Mouse (Mus musculus) hindbrain, embryonic 14.5 days (tissue): ENCODE measurements around the gene Abca4. TPM values are rescaled to one million over a fixed set of nuclear protein-coding genes. Genes with fewer than 3 reads are reported as not detected.

ENCODE experiments used
- ATAC-seq: fragments of 200-750 bp; cut with Nextera tagmentation; 2 replicates; pipeline ENCODE4 v1.8.0; 2017; ENCODE audit warnings: moderate number of reproducible peaks, mild to moderate bottlenecking, moderate TSS enrichment, moderate library complexity; ENCODE audit not compliant: low FRiP score
- DNase-seq: peaks from one replicate; pipeline ENCODE4 v3.0.0-alpha.2; 2015; ENCODE audit warnings: low spot score
- H3K27ac ChIP-seq: fragments of 300-500 bp; sonication (generic); 2 replicates; pipeline ENCODE4 v1.5.1; 2014; ENCODE audit warnings: mild to moderate bottlenecking, moderate library complexity
- H3K27me3 ChIP-seq: fragments of 300-500 bp; sonication (generic); 2 replicates; pipeline ENCODE4 v1.6.1; 2014; ENCODE audit warnings: mild to moderate bottlenecking, low read length, mixed read lengths; ENCODE audit not compliant: control insufficient read depth, insufficient read depth
- H3K36me3 ChIP-seq: fragments of 300-500 bp; sonication (generic); replicated peaks from 2 replicates; pipeline ENCODE4 v1.6.1; 2014; ENCODE audit not compliant: control insufficient read depth, insufficient read depth
- H3K4me1 ChIP-seq: fragments of 300-500 bp; sonication (generic); replicated peaks from 2 replicates; pipeline ENCODE4 v1.6.1; 2014; ENCODE audit warnings: antibody characterized with exemption, low read length, mixed read lengths; ENCODE audit not compliant: control insufficient read depth, insufficient read depth
- H3K4me2 ChIP-seq: fragments of 300-500 bp; sonication (generic); replicated peaks from 2 replicates; pipeline ENCODE4 v1.6.1; 2014; ENCODE audit warnings: mild to moderate bottlenecking, moderate library complexity
- H3K4me3 ChIP-seq: fragments of 300-500 bp; sonication (generic); replicated peaks from 2 replicates; pipeline ENCODE4 v1.5.1; 2014; ENCODE audit warnings: mild to moderate bottlenecking, low read length
- H3K9ac ChIP-seq: fragments of 300-500 bp; sonication (generic); 2 replicates; pipeline ENCODE4 v1.6.1; 2014
- H3K9me3 ChIP-seq: fragments of 300-500 bp; sonication (generic); 2 replicates; pipeline ENCODE4 v1.6.1; 2016; ENCODE audit warnings: low read length; ENCODE audit not compliant: control insufficient read depth
- WGBS: fragments of 180-500 bp; shearing (Covaris S2); extraction: QIAGEN DNeasy Blood & Tissue Kit; methylation state at CpG from one replicate; pipeline ENCODE4 v1.1.7; 2014; 5-methylcytosine and 5-hydroxymethylcytosine counted together
- polyA plus RNA-seq: library from polyadenylated mRNA; unstranded; fragments of >200 nt; fragmentation: Nextera tagmentation; extraction: Ambion mirVana; gene quantifications from 2 replicates; pipeline ENCODE4 v1.2.1, GENCODE M21; 2014

The Abca4 gene
- polyA plus RNA-seq, 1 experiment from 2014 or later = 5.1 TPM

DNA sequence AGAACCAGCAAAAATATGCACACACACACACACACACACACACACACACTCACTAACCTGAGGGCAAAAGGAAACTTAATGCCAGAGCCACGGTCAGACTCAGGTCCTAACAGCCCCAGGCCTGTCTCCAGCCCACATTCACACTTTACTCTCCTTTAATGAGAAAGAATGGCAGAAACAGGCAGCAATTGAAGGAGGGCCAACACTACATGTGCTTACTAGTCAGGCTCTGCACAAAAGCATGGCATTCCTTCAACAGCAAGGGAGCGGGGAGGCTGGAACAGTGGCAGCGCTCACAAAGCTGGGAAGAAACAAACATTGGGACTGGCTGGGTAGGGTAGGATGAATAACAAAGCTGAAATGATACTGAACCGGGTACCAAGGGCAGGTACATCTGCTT is 155.4 kb downstream of the Abca4 start:
- ATAC-seq (no peak), DNase-seq (no peak)
- H3K9me3 ChIP-seq = no peaks in the 10 kb centered on the region
- no peaks in the 10 kb centered on the region for H3K36me3 ChIP-seq
- no peak overlapping the region for H3K27ac ChIP-seq
- no peaks in the 10 kb centered on the region for H3K4me1 ChIP-seq
- H3K4me3 ChIP-seq = no peak overlapping the region
- no peak overlapping the region for H3K4me2 ChIP-seq
- WGBS = 75% methylated on average over 4 of the region's 4 CpGs
- no peak overlapping the region for H3K9ac ChIP-seq
- H3K27me3 ChIP-seq = no peaks in the 10 kb centered on the region

DNA sequence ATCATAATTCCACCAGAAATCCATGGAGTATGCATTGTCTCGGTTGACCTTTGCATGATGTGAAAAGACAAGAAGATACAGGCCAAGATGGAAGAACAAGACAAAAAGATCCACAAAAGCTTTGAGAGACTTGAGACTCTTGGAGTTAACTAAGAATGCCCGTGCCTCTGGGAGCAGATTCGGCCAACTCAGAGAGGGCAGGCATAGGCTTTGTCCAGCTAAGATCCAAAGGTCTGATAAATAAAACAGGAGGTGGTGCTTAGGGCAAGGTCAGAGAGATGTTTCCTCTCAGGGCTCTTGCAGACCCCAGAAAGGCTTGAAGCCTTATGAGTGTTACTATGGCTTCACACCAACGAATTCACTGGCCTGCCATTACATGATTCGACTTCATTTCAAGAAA is 155.8 kb downstream of the Abca4 start:
- Histone ChIP-seq H3K4me2 (no peak overlapping the region), H3K36me3 (no peaks in the 10 kb centered on the region), H3K4me1 (no peaks in the 10 kb centered on the region), H3K9ac (no peak overlapping the region), H3K27me3 (no peaks in the 10 kb centered on the region), H3K27ac (no peak overlapping the region), H3K9me3 (no peaks in the 10 kb centered on the region), H3K4me3 (no peak overlapping the region)
- WGBS = 85% methylated on average over 5 of the region's 5 CpGs
- ATAC-seq (no peak), DNase-seq (no peak)

DNA sequence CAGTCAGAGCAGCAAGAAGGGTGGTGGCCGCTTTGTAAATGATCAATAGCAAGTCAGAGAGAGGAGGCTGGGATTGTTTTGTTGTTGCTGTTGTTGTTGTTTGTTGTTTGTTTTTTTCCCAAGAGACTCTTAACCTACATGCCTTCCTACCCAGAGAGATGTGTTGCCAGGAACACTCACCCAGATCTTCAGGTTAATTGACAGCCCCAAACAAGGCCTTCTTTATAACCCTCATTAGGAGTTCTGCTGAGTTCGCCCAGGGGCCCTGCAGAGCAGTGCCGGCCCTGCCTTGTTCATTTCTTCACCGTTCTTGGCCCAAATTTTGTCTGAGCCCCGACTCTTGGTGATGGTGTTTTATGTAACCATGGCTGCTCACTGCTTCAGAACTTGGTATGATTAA is 156.2 kb downstream of the Abca4 start:
- WGBS = 63% methylated on average over 5 of the region's 5 CpGs
- ATAC-seq (no peak), DNase-seq (no peak)
- no peak overlapping the region for H3K27ac ChIP-seq
- no peaks in the 10 kb centered on the region for H3K9me3 ChIP-seq
- H3K4me2 ChIP-seq = no peak overlapping the region
- H3K4me3 ChIP-seq = no peak overlapping the region
- H3K27me3 ChIP-seq = no peaks in the 10 kb centered on the region
- H3K36me3 ChIP-seq = no peaks in the 10 kb centered on the region
- H3K4me1 ChIP-seq = no peaks in the 10 kb centered on the region
- H3K9ac ChIP-seq = no peak overlapping the region

DNA sequence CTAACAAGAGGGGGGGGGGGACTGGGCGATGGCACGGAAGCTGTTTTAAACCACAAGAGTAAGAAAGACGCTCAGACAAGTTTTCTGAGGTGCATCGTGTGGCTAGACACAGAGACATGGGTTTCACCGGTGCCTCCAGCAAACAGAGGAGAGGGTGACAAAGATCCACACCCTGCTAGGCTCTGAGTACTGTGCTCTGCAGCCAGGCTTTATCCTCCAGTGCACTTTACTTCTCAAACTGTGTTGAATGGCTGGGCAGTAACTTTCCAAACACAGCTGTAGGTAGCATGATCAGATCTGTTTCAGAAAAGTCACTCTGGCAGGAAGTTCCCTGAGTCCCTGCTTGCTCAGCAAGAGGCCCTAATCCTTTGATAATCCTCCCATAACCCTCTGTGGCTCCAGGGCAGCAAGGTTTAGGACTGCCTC is 158.1 kb downstream of the Abca4 start:
- Histone ChIP-seq H3K27ac (no peak overlapping the region), H3K36me3 (no peaks in the 10 kb centered on the region), H3K4me1 (no peaks in the 10 kb centered on the region), H3K4me2 (no peak overlapping the region), H3K4me3 (no peak overlapping the region), H3K27me3 (no peaks in the 10 kb centered on the region), H3K9ac (no peak overlapping the region), H3K9me3 (no peaks in the 10 kb centered on the region)
- 27% methylated on average over 5 of the region's 5 CpGs for WGBS
- DNase-seq = no peak
- no peak for ATAC-seq

GRCm38 (mm10) chr3:122203675-122204329 is 159.6 kb downstream of the Abca4 start:
- H3K27ac ChIP-seq = no peak overlapping the region
- no peaks in the 10 kb centered on the region for H3K4me1 ChIP-seq
- no peak overlapping the region for H3K4me2 ChIP-seq
- ATAC-seq (no peak), DNase-seq (no peak)
- H3K9ac ChIP-seq = no peak overlapping the region
- no peaks in the 10 kb centered on the region for H3K27me3 ChIP-seq
- no peaks in the 10 kb centered on the region for H3K9me3 ChIP-seq
- no peaks in the 10 kb centered on the region for H3K36me3 ChIP-seq
- 83% methylated on average over 9 of the region's 9 CpGs for WGBS
- no peak overlapping the region for H3K4me3 ChIP-seq

DNA sequence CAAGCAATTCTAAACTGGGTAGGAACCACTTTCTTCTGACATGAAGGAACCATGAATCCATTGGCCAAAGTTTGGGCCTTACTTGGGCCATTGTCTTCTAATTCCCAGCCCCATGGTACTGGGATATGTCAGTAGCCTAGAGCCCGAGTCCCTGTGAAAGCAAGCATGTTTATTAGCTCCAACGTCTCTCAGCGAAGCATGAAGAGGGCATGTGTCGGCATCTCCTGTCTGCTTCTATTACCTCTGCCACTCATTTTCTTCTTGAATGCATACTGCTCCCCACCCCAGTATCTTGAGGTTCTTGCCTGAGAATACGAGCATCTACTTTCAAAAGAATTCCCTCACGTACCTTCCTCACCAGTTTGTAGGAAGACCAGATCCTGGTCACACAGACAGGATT is 161.5 kb downstream of the Abca4 start:
- no peak overlapping the region for H3K27ac ChIP-seq
- H3K9ac ChIP-seq = no peak overlapping the region

DNA sequence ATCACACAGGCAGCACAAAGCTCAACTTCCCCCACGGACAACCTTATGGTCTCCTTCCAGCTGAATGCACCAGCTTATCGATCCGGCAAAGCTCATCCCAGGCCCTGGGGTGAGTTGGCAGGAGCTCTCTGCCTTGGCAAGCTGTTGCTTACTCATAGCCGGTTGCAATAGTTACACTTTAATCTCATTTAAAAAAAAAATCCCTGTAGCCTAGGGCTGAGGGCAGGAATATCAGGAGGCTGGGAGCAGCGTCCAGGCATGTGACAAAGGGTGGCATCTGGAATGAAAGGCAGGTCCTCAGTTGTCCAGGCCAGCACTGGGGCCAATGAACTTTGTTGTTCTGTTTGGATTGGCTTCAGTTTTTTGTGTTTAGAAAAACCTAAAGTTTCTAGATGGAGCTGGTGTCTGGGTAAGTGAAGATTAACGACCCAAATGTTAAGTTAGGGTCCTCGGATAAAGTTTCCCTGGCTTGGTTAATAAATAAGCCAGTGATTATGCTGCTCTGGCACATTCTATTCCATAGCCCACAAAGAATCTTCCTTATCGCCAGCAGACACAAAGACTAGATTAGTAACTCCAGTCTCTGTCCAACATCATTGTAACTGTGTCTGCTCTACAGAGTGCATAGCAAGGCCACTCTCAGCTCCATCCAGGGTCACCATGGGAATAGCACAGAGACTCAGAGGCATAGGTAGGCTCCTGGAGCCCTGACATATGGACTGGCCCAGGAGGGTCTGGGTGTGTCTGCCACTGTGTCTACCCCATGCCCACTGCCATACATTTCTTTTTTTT is 162.2 kb downstream of the Abca4 start:
- H3K9ac ChIP-seq = no peak overlapping the region
- H3K4me1 ChIP-seq = no peaks in the 10 kb centered on the region
- ATAC-seq = no peak
- no peaks in the 10 kb centered on the region for H3K27me3 ChIP-seq
- no peaks in the 10 kb centered on the region for H3K9me3 ChIP-seq
- H3K27ac ChIP-seq = no peak overlapping the region
- no peak overlapping the region for H3K4me3 ChIP-seq
- no peak for DNase-seq
- H3K36me3 ChIP-seq = no peaks in the 10 kb centered on the region
- no peak overlapping the region for H3K4me2 ChIP-seq
- 49% methylated on average over 8 of the region's 8 CpGs for WGBS

More for the DNA sequence above, 161.5 kb downstream of the Abca4 start:
- H3K4me3 ChIP-seq = no peak overlapping the region
- WGBS = 81% methylated on average over 6 of the region's 6 CpGs
- H3K4me1 ChIP-seq = no peaks in the 10 kb centered on the region
- no peak for DNase-seq
- H3K36me3 ChIP-seq = no peaks in the 10 kb centered on the region
- H3K27me3 ChIP-seq = no peaks in the 10 kb centered on the region
- no peaks in the 10 kb centered on the region for H3K9me3 ChIP-seq
- ATAC-seq = no peak
- no peak overlapping the region for H3K4me2 ChIP-seq

DNA sequence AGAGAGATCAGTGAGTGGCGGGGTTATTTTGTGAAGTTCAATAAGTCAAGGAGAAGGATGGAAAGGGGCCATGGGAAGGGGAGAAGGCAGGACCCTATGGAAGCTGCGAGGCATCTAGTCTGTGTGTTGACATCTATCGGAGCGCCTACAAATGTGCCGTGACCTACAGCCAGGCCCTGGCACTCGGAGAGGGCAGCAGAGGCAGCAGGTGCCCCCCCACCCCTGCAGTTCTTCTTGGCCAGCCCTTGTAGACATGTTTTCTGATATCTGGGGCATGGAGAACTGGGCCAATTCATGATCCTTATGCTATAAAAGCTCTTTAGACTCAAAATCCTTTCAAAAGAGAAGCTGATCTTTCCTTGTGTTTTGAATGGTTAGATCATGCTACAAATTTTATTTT is 163.5 kb downstream of the Abca4 start:
- Histone ChIP-seq H3K4me1 (no peaks in the 10 kb centered on the region), H3K9me3 (no peaks in the 10 kb centered on the region), H3K27ac (no peak overlapping the region), H3K27me3 (no peaks in the 10 kb centered on the region), H3K9ac (no peak overlapping the region), H3K36me3 (no peaks in the 10 kb centered on the region), H3K4me2 (no peak overlapping the region), H3K4me3 (no peak overlapping the region)
- DNase-seq (no peak), ATAC-seq (no peak)
- WGBS = 65% methylated on average over 6 of the region's 6 CpGs

DNA sequence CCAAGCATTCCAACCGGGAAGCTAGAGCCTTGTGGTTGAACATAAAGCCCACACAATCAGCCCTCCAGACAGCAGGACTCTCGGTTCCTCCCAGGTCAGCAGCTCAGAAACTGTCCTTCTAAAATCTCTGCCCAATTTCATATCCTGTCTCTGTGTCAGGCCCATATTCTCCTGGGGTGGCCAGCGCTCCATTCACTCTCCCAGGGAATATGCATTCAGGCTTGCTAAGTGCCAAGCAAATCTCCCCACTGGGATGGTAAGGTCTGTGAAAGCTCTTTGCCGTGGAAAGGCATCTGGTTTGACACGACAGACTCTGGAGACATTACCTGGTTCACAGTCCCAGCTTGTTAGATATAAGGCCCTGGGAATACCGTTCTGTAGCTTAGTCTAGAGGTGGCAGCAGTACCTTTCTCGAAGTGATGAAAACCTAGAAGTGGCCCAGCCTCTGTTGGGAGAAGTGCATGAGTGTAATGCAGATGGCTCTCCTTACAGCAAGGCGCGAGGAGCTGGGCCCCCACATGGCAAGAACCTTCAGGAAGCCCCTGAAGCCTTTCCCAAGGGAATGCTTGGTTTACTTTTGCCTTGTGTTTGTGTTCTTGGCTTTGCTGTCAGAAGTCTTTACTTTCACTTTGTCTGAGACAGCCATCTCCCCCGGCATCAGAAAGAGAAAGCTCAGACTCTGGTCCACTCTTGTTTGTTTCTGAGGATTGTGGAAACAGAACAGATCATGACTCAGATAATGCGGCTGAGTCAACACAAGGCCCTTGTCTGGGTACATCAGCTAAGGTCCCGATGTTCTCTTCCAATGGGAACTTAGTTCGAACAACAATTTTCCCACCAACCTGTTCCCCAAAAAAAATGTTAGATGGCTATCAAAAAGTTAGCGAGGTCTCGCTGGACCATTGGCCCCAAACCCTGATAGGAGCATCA is 164.3 kb downstream of the Abca4 start:
- no peak overlapping the region for H3K4me3 ChIP-seq

More for the DNA sequence above, 164.3 kb downstream of the Abca4 start:
- ATAC-seq = no peak
- 86% methylated on average over 15 of the region's 15 CpGs for WGBS
- Histone ChIP-seq H3K36me3 (no peaks in the 10 kb centered on the region), H3K9ac (no peak overlapping the region), H3K9me3 (no peaks in the 10 kb centered on the region), H3K4me2 (no peak overlapping the region), H3K27ac (no peak overlapping the region), H3K27me3 (no peaks in the 10 kb centered on the region), H3K4me1 (no peaks in the 10 kb centered on the region)
- no peak for DNase-seq
